Mouse (Mus musculus): Measurements from ENCODE around the gene 4931422A03Rik.

The 4931422A03Rik gene

GRCm38 (mm10) chr2:103968919-103969436 is 59.2 kb downstream of the 4931422A03Rik start:
- no peak for DNase-seq

- DNase-seq = no peak
Measured at GRCm38 (mm10) chr2:103968186-103968585, 60.0 kb downstream of the 4931422A03Rik start.

DNA sequence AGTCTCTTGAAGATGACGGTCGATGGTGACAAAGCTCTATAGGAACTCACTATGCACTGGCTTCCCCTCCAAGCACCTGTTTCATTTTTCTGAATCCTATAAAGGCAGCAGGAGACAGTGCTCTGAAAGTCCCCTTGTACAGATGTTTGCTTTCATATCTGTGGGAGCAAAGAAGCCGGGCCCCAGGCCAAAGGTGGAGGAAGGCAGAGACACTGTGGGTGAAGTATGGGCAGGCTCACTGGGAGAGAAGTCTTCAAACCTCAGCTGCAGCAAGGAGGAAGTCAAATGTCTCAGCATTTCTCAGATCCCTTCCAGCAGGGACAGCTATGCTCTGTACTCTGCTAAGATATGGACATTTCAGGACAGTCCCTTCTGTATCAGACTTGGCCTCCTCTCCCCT is 62.8 kb downstream of the 4931422A03Rik start:
- DNase-seq = no peak

- no peak for DNase-seq
Measured at GRCm38 (mm10) chr2:103962349-103962748, 65.8 kb downstream of the 4931422A03Rik start.

- peak; percentile 56 for DNase-seq
Measured at GRCm38 (mm10) chr2:103959574-103959973, 68.6 kb downstream of the 4931422A03Rik start.

DNA sequence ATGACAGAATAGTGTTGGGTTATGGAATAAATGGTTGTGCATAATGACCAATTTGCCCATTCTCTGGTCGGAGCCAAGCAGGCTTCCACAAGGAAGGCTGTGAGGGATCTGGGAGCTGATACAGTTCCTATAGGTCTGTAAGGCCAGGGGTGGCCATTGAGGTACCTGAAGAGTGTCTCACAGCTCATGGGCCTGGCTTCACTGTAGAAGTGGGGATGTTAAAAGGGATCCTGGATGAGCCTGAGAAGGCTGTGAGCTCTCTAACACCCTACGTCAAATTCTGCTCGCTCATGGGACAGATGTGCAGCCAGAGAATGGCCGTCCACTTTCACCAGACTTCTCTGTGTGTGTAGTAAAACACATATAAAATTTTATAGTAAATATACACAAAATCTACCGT is 69.1 kb downstream of the 4931422A03Rik start:
- peak; percentile 62 for DNase-seq

- peak; percentile 64 for DNase-seq
Measured at GRCm38 (mm10) chr2:103958634-103959033, 69.5 kb downstream of the 4931422A03Rik start.

DNA sequence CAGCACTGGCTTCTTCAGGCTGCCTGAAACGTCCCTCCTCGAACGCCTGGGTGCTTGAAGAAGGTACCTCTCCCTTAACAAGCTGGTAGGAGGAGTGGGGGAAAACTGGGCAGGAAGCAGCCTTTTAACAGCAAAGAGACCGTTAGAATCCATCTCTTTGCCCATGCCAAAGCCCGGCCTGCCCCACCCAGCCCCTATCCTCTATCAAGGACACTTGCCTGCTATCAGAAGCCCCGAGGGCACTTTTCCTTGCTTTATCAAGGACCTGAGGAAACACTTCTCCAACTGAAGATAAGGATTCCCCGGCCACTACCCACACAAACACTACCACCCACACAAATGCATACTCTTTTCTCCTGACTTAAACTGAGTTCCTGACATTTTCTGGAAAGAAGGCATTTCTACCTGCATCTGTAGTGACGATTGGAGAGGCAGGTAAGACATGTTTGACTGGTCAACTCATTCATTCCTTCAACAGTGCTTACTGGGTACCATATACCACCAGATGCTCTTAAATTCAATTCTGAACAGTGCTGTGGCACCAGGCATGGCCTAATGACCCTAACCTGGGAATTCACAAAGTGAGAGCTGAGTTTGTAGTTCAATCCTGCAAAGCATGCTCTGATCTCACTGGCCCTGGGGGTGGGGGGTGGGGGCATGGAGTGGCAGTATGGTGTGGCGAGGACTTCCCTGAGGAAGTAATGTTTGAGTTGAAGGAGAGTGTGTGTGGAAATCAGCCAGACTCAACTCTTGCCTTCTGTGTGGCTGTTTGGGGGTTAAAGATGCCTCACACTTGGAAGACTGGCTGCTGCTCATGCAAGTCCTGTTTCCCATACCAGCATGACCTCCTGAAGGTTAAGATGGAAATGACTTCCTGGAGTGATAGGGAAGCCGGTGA is 70.3 kb downstream of the 4931422A03Rik start, which contains the start of gene Lmo2:
Lmo2 (plus strand) TSS at position 338 of the 898 bp plus-strand sequence.
- peak; percentile 92 for DNase-seq

GRCm38 (mm10) chr2:103956867-103957266 is 71.3 kb downstream of the 4931422A03Rik start:
- DNase-seq = peak; percentile 91

- no peak for DNase-seq
Measured at GRCm38 (mm10) chr2:103955714-103956113, 72.4 kb downstream of the 4931422A03Rik start.

DNA sequence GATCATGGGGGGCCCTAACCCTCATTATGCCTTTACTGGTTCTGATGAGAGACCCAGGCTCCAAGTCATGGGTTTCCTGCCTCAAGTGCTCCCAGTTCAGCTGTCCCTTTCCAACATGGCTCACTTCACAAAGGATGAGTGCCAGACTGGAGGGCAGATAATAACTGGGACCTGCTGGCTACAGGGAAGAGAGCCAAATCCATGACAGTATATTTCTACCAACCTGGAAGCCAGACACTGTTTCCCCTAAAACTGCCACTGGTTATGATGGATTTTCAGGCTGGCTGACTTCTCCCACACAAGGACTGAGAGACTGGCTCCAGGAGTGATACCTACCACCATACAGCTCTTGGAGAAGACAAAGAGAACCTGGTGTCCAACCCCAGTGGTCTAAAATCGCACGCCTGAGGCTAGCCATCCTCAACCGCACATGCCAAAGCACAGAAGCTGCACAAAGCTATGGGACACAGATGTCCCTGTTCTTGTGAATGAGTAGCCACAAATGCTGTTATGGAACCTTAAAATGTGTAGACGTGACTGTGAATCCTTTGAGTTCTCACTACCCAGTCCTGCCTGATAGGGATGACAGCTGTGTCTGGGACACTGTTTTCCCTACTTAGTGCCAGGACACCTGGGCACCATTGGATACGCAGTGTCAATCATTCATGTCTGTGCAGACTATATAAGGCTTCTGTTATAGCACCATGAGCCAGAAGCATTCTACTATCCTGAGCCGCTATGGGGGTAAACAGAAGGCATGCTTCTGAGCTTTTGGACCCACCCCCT is 74.9 kb downstream of the 4931422A03Rik start:
- DNase-seq = no peak

DNA sequence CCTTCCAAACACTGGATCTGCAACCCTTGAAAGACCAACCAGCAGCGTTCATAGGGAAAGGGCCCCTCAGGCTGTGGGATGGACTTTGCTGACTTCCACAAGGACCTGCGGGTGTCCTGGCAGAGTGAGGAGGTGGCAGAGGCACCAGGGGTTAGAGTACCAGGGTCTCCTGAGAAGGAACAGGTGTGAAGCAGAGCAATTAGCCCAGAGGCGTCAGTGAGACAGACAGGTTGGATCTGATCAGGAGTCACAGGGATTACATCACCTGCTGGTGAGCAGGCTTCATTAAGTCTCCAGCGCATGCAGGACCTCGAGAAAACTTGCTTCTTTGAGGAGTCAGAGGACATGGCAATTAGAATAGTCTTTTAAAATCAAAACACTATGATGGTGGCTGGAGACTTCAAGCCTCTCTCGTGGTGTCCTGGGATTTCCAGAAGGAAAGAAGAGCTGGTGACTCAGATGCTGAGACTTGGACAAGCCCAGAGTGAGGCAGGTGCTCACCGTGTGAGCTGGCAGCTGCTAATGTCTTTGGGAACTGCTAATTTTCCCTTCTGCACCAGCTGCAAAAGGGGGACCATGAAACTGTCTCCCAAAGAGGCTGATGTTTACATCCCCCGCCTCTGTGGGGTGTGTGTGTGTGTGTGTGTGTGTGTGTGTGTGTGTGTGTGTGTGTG is 80.0 kb downstream of the 4931422A03Rik start:
- DNase-seq = no peak

DNA sequence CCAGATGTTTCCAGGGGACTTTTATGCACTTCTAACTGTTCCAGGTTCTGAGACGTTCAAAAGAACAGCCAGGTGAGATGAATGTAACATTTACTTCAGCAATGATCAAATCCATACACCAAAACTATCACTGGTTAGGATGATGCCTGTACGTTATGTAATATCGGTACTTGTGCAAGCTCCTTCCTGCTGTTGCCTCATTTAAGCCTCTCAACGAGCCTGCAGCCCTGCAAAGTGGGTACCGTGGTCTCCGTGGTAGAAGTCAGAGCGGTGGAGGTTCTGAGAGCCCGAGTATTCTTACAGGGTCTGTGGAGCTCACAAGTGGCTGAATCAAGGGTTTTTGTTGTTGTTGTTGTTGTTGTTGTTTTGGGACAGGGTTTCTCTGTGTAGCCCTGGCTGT is 81.3 kb downstream of the 4931422A03Rik start:
- DNase-seq = no peak

GRCm38 (mm10) chr2:103945571-103946092 is 82.5 kb downstream of the 4931422A03Rik start:
- no peak for DNase-seq

DNA sequence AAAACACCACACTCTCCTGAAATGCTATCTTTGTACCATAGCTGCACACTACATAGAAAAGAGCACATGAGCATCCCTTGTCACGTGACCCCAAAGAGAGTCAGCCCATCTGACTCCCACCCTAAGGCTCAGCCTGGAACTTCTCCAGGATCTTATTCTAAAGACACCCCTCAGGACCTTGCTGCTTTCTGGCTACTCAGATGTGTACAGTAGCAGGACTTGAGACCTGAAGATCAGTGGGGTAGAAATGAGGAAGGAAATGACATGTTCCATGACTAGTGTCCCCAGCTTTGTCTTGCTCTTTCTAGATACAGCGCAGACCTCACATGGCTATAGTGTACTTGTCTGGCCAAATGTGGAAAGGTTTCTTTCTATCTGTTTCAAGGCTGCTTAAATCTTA is 83.3 kb downstream of the 4931422A03Rik start:
- no peak for DNase-seq

- no peak for DNase-seq
Measured at GRCm38 (mm10) chr2:103941085-103941484, 87.1 kb downstream of the 4931422A03Rik start.

GRCm38 (mm10) chr2:103939003-103939402 is 89.2 kb downstream of the 4931422A03Rik start:
- DNase-seq = no peak

DNA sequence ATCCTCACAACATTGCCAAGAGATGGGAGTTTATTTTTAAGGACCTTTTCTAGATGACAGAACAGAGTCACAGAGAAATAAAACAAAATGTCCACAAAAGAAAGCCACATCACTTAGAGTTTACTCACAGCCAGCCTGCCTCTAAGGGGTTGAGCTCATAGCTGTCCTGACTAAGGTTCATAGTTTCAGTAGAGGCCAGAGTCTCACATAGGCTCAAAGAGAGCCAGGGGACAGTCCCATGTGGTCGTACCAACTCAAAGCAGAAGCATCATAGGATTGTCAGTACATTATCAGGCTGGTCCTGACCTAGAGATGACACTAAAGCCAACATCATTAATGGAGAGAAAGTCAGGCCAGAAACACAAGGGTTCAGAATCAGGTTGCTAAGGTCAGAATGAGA is 89.6 kb downstream of the 4931422A03Rik start:
- no peak for DNase-seq

DNA sequence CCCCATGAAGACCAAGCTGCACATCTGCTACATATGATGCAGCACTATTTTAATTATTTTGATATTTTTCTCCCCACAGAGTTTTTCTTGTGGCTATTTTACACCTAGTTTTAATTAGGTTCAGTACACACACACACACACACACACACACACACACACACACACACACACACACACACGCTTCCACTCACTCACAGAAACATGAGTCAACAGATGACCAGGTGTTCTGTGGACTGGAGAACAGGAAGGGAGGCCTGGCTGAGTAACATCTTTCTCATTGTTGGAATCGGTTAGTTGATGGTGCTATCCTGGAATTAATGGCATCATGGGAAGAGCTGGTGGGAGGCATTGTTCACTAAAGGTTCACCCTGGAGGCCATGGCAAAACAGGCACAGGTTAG is 90.5 kb downstream of the 4931422A03Rik start:
- DNase-seq = no peak

- DNase-seq = no peak
Measured at GRCm38 (mm10) chr2:103936666-103937065, 91.5 kb downstream of the 4931422A03Rik start.

DNA sequence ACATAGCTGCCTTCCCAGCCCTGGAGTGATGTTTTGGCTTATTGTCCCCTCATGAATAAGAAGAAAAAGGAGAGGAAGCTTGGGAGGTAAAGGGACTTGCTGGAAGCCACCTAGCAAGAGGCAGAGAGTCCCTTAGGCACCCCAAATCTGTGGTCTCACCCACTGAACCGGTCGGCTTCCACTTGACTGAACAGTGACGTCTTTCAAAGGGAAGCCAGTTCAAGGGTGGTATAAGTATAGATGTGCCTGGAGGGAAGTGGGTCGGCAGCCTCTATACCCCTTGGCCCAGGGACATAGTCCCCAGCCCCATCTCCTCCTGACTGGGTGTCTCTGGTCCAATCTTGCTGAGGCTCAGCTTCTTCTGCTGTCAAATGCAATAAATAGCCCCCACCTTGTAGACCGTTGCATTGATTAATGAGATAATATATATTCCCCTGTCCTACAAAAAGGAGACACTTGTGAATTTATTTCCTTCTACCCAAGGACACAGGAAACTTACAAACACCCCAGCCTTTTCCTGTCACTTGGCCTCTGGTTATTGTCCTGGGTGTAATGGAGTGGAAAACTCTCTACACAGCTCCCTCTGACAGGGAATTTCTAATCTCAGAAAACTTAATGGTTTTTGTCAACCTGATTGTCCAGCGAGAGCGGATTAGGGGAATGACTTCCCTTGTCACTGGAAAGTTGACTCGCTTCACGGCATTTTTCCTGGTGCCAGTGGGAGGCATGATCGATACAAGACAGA is 92.3 kb downstream of the 4931422A03Rik start:
- DNase-seq = no peak

DNA sequence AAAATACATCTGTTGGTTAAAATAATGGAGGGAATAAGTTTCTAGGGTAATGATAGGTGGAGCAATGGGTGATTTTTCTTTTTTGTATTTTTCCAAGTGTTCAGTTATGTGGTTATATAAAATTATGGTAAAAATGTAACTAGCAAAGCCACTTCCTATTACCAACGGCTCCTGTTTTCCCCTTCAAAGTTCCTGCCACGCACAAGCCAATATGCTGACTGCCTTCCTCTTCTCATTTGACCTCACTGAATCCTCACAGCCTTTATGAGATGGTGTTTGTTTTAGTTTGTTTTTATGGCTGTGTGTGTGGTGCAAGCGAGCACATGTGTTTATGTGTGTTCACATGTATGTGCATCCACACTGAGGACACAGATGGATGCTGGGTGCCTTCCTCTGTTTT is 93.5 kb downstream of the 4931422A03Rik start:
- DNase-seq = no peak

Data from liver (tissue).